Mouse (Mus musculus): ENCODE data around the gene Zfp36l2. TPM values are rescaled to one million over a fixed set of nuclear protein-coding genes. Genes with fewer than 3 reads are reported as not detected.

Gene Zfp36l2
- total and polyA plus RNA-seq, 3 experiments = 8.9 to 24.2 (median 9.0) TPM

DNA sequence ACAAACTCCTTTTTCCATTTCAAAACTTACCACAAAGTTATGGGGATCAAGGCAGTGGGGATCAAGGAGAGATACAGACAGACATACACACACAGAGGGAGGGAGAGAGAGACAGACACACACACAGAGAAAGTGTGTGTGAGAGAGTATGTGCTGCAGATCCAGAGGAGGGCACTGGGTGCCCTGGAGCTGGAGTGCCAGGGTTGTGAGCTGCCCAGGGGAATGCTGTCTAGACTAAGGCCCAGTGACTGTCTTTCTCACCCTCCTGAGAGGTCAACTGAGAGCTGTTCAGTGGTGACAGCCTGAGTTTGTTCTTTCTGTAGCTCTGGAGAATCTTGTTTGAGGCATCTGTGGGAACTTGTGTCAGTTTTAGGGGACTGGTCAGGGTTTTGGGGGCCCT lies 8.6 kb upstream of the Zfp36l2 start:
- H3K27me3 ChIP-seq (replicated peaks) = no peaks in the 10 kb centered on the region
- no peak overlapping the region for H3K9ac ChIP-seq (ENCODE audit: insufficient read depth, low read depth)
- H3K27ac ChIP-seq (ENCODE audit: insufficient read depth, low read depth) = no peak overlapping the region
- H3K4me1 ChIP-seq (ENCODE audit: control insufficient read depth in 1 of 2, insufficient read depth in 2 of 2) = peaks cover 12 to 44% of the 10 kb centered on the region in 2 experiments
- H3K9me3 ChIP-seq (replicated peaks; ENCODE audit: low read length) = no peaks in the 10 kb centered on the region
- no peak overlapping the region for H3K4me2 ChIP-seq (ENCODE audit: insufficient read depth, low read depth, poor library complexity, severe bottlenecking)
- no peak overlapping the region for H3K4me3 ChIP-seq (replicated peaks in 1 of 3; ENCODE audit: low read depth in 2 of 3, low read length in 2 of 3, poor library complexity in 1 of 3)
- DNase-seq (ENCODE audit: extremely low read depth) = no peak
- dilution Hi-C loops (cut with MboI; ENCODE audit: extremely low pct_ligation_motif_present, extremely low pct_unique_long_range_greater_than_20kb, low sequenced_read_pairs) (no loop called here), in situ Hi-C loops (cut with MboI; ENCODE audit: low pct_ligation_motif_present, low pct_unique_long_range_greater_than_20kb, low sequenced_read_pairs) (loop anchor here (5.0 to 10.0 kb wide), 3 partner anchors 181 to 322 kb away; no protein-coding TSS in a partner anchor)
- no peak for TF ChIP-seq MEF2A (IDR thresholded peaks at IDR 0.05; ENCODE audit: borderline replicate concordance, low read depth, low read length)
- TF ChIP-seq POLR2A (IDR thresholded peaks at IDR 0.05; ENCODE audit: low read depth, low read length) = no peak
- TF ChIP-seq ZMIZ1 (IDR thresholded peaks at IDR 0.05; ENCODE audit: low read depth, low read length) = no peak
- TF ChIP-seq MAFK (IDR thresholded peaks at IDR 0.05; ENCODE audit: insufficient replicate concordance, low read length) = no peak
- TF ChIP-seq NRF1 (IDR thresholded peaks at IDR 0.05; ENCODE audit: low read depth, low read length) = no peak
- TF ChIP-seq BHLHE40 (IDR thresholded peaks at IDR 0.05; ENCODE audit: low read depth, low read length) = no peak
- TF ChIP-seq CHD2 (IDR thresholded peaks at IDR 0.05; ENCODE audit: low read length) = no peak
- H3K36me3 ChIP-seq (replicated peaks in 1 of 2; ENCODE audit: control insufficient read depth in 1 of 2, insufficient read depth in 1 of 2, low read length in 1 of 2) = peaks cover 40 to 84% of the 10 kb centered on the region in 2 experiments
- no peaks in the 10 kb centered on the region for H3K79me2 ChIP-seq (replicated peaks; ENCODE audit: control insufficient read depth, extremely low read depth, insufficient read depth, poor library complexity, severe bottlenecking)

DNA sequence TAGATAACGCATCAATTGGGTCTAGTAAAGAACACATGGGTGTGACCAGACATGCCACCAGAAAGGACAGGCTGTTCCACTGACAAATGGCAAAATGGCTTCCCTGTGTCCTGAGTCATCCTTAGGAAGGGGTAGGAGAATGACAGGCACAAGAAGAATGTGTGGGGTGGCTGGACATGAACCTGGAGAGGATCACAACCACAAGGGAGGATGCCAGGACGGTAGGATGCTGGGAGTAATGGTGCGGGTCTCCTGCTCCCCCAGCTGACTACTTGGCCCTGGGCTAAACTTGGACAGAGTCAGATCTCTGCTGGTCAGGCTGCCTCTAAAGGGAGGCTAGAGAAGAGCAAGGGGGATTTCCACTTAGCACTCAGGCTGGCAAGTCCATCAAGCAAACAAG lies 8.1 kb upstream of the Zfp36l2 start:
- in situ Hi-C loops (cut with MboI; ENCODE audit: low pct_ligation_motif_present, low pct_unique_long_range_greater_than_20kb, low sequenced_read_pairs) (loop anchor here (5.0 to 10.0 kb wide), 3 partner anchors 181 to 321 kb away; no protein-coding TSS in a partner anchor), dilution Hi-C loops (cut with MboI; ENCODE audit: extremely low pct_ligation_motif_present, extremely low pct_unique_long_range_greater_than_20kb, low sequenced_read_pairs) (no loop called here)
- Histone ChIP-seq H3K27ac (ENCODE audit: insufficient read depth, low read depth) (no peak overlapping the region), H3K9ac (ENCODE audit: insufficient read depth, low read depth) (no peak overlapping the region), H3K4me1 (ENCODE audit: control insufficient read depth in 1 of 2, insufficient read depth in 2 of 2) (peaks cover 12 to 48% of the 10 kb centered on the region in 2 experiments), H3K4me3 (replicated peaks in 1 of 3; ENCODE audit: low read depth in 2 of 3, low read length in 2 of 3, poor library complexity in 1 of 3) (no peak overlapping the region), H3K27me3 (replicated peaks) (no peaks in the 10 kb centered on the region), H3K9me3 (replicated peaks; ENCODE audit: low read length) (no peaks in the 10 kb centered on the region), H3K4me2 (ENCODE audit: insufficient read depth, low read depth, poor library complexity, severe bottlenecking) (no peak overlapping the region), H3K79me2 (replicated peaks; ENCODE audit: control insufficient read depth, extremely low read depth, insufficient read depth, poor library complexity, severe bottlenecking) (no peaks in the 10 kb centered on the region), H3K36me3 (replicated peaks in 1 of 2; ENCODE audit: control insufficient read depth in 1 of 2, insufficient read depth in 1 of 2, low read length in 1 of 2) (peaks cover 36 to 84% of the 10 kb centered on the region in 2 experiments)
- no peak for DNase-seq (ENCODE audit: extremely low read depth)
- TF ChIP-seq POLR2AphosphoS2 (IDR thresholded peaks at IDR 0.05; ENCODE audit: low read depth, low read length) = no peak
- no peak for TF ChIP-seq JUND (conservative IDR thresholded peaks at IDR 0.05; ENCODE audit: low read depth, low read length)
- TF ChIP-seq USF2 (conservative IDR thresholded peaks at IDR 0.05; ENCODE audit: low read depth, low read length) = no peak
- no peak for TF ChIP-seq ETS1 (conservative IDR thresholded peaks at IDR 0.05; ENCODE audit: low read depth, low read length)
- no peak for TF ChIP-seq KAT2A (IDR thresholded peaks at IDR 0.05; ENCODE audit: insufficient replicate concordance, low read length)
- no peak for TF ChIP-seq NRF1 (IDR thresholded peaks at IDR 0.05; ENCODE audit: low read depth, low read length)
- TF ChIP-seq ZKSCAN1 (IDR thresholded peaks at IDR 0.05; ENCODE audit: borderline replicate concordance, low read depth, low read length) = no peak
- no peak for TF ChIP-seq USF1 (IDR thresholded peaks at IDR 0.05; ENCODE audit: low read depth, low read length)
- no peak for TF ChIP-seq HCFC1 (IDR thresholded peaks at IDR 0.05; ENCODE audit: low read depth, low read length)
- no peak for TF ChIP-seq ZMIZ1 (IDR thresholded peaks at IDR 0.05; ENCODE audit: low read depth, low read length)
- no peak for TF ChIP-seq MAZ (IDR thresholded peaks at IDR 0.05; ENCODE audit: low read depth, low read length)
- TF ChIP-seq BHLHE40 (IDR thresholded peaks at IDR 0.05; ENCODE audit: low read depth, low read length) = no peak
- no peak for TF ChIP-seq ZNF384 (IDR thresholded peaks at IDR 0.05; ENCODE audit: low read depth, low read length)
- no peak for TF ChIP-seq MEF2A (IDR thresholded peaks at IDR 0.05; ENCODE audit: borderline replicate concordance, low read depth, low read length)
- no peak for TF ChIP-seq UBTF (IDR thresholded peaks at IDR 0.05; ENCODE audit: low read depth, low read length)
- TF ChIP-seq IRF4 (IDR thresholded peaks at IDR 0.05; ENCODE audit: low read depth, low read length) = no peak
- TF ChIP-seq RCOR1 (conservative IDR thresholded peaks at IDR 0.05; ENCODE audit: low read depth, low read length) = no peak
- no peak for TF ChIP-seq NELFE (IDR thresholded peaks at IDR 0.05; ENCODE audit: low read depth, low read length)
